Mouse (Mus musculus): ENCODE measurements at regions not wholly inside any gene's neighbourhood (a gene's known extent, or its start where the extent isn't known, plus 50 kb on each side); places are given as distances from the start of the nearest gene placed in this dataset.

DNA sequence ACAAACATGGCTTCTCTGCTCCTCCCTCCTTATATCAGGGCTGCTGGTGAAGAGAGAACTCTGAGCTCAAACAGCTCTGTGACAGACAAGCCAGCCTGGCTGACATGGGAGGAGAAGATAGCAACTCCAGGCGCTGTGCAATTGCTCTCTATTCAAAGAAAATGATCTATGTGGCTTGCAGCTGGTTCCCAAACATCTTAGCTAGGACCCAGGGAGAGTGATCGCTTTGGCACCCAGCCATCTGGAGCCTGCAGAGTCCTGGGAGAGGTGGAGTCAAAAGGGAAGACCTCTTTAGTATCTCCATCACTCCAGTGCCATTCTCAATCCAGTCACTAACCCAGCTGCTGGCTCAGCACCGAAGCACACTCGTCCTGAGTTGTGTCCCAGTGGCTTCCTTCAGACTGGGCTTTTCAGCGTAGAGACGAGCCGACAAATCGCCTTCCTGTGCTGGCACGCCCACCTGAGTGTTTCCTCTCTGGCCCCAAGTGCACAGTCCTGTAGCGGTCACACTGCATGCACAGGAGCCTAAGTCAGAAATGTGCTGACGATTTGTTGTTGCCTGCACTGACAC lies 145.1 kb upstream of the Phyhipl start:
- no peak for TF ChIP-seq POLR2A (IDR thresholded peaks at IDR 0.05; ENCODE audit: extremely low read depth, insufficient read depth, low read length)
- TF ChIP-seq CTCF (IDR thresholded peaks at IDR 0.05; ENCODE audit: low read depth, low read length), result no peak

Data from liver, adult 2 months (tissue).